Mouse (Mus musculus): ENCODE results near the gene Nelfb.

Gene Nelfb

DNA sequence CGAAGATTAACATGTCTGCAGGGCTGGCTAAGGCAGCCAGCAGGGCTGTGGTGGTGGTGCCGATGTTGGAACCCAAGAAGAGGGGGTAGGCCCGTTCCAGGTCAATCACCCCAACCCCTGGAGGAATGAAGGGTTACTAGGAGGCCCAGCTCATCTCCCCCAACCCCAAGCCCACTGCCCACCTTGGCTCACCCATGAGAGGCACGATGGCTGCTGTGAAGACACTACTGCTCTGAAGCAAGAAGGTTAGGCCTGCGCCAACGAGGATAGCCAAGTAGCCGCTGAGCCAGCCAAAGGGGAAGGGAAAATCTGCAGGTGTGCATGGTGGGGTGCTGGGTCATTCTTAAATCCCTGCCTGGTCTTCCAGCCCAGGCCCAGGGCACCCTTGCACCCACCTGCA, 19.3 kb upstream of the Nelfb start:
- no peak for DNase-seq (ENCODE audit: low read depth)

DNA sequence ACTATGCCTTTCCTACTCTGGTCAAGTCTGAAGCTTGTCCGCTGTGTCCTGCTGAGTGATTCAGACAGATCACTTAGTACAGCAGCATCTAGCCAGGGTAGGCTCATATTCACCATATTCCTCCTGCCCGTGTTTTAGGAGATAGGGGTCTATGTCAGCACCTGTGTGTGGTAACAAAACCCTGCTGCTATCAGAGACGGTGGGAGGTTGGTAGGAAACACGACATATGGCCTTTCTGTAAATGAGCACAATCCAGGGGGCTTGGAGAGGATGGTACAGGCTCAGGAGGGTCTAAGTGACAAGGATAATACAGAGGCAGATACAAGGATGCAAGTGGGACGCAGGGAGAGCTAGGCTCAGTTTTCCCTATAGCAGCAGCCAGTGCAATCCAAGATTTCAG, 18.3 kb upstream of the Nelfb start:
- DNase-seq (ENCODE audit: low read depth), result no peak

DNA sequence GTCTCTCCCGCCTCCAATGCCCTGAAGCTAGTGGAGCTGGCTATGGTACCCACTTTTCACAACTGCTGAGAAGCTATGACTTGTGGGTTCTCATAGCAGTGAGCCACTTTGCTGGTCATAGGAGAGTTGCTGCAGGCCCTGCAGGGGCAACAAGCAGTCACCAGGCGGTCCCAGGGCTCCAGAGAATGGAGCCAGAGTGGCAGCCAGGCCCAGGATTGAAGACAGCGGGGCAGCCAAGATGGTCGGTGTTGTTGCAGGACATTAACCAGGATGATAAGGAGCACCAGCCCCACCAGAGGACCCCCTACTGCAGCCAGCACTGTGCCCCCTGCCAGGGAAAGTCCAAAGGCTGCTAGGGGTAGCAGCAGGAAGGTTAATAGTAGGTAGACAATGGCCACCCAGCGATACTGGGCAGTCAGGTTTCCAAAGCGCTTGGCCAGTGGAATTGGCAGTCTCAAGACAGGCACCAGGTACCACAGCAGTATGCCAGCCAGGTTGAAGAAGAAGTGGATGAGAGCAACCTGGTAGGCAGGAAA, 17.8 kb upstream of the Nelfb start:
- no peak for DNase-seq (ENCODE audit: low read depth)

DNA sequence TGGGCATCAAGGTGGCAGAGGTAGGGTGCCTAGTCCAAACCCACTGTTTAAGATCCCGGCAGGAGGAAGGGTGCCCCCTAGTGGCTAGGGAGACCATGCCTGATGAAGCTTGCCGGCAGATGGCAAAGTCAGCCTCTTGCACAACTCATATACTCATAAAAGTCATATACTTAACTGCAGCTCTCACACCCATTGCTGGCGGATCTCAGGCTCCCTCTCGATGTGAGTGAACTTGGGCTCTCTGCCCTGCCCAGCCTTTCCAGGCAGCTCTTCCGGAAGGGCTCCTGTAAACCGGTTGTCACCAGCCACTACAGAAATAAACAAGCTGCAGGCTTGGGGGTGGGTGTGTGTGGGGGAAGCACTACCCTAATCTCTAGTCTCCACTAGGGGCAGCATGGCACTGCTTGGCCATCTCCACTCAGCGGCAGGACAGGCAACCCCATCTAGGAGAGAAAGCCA, 17.2 kb upstream of the Nelfb start:
- peak; percentile 94 for DNase-seq (ENCODE audit: low read depth)

DNA sequence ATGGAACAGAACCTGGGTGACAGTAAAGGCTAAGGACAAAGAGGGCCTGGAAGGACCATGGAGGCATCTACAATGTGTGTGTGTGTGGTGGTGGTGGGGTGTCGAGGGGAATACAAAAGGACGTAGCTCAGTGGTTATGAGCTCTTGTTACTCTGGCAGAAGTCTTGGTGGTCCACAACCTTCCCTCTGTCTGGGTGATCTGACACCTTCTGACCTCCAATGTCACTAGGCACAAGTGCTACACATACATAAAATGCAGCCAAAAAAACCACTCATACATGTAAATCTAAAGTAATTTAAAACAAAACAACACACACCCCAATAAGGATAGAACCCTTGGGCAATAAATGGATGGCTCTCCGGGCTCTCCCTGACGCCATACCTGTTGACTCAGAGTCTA, 16.1 kb upstream of the Nelfb start:
- DNase-seq (ENCODE audit: low read depth), result peak; percentile 26

DNA sequence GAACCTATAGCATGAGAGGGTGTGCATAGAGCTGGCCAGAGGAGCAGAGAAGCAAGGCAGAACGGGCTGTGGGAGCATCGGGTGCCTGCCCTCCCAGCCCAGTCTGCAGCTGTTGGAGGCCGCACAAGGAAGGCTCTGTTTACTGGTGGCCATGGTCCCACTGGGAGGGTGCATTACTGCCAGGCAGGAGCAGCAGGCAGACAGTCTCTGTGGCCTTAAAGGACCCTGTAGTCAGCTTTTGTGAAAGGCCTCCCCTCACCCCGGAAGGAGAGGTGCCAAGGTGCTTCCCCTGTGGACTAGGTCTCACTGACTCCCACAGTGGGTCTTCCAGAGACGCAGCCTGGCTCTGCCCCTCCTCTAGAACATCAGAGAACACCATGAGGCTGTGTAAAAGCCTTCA, 15.6 kb upstream of the Nelfb start:
- no peak for DNase-seq (ENCODE audit: low read depth)

DNA sequence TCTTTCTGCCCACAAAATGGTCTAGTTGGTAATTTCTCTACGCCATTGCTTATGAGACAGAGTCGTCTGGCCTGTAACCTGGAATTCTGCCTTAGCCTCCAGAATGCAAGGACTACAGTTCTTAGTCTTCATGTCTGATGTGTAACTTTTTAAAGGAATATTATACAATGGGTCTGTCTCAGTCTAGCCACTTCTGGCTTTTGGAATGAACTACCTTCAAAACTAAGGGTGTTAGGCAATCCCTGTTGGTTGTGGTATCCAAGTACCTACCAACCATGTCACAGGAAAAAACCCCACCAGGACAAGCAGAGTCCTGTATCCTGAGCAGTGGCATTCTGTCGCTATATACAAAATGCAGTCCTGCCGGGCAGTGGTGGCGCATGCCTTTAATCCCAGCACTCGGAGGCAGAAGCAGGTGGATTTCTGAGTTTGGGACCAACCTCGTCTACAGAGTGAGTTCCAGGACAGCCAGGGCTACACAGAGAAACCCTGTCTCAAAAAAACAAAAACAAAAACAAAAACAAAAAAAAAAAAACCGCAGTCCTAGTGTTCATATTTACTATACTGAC, 14.6 kb upstream of the Nelfb start:
- DNase-seq (ENCODE audit: low read depth), result no peak

DNA sequence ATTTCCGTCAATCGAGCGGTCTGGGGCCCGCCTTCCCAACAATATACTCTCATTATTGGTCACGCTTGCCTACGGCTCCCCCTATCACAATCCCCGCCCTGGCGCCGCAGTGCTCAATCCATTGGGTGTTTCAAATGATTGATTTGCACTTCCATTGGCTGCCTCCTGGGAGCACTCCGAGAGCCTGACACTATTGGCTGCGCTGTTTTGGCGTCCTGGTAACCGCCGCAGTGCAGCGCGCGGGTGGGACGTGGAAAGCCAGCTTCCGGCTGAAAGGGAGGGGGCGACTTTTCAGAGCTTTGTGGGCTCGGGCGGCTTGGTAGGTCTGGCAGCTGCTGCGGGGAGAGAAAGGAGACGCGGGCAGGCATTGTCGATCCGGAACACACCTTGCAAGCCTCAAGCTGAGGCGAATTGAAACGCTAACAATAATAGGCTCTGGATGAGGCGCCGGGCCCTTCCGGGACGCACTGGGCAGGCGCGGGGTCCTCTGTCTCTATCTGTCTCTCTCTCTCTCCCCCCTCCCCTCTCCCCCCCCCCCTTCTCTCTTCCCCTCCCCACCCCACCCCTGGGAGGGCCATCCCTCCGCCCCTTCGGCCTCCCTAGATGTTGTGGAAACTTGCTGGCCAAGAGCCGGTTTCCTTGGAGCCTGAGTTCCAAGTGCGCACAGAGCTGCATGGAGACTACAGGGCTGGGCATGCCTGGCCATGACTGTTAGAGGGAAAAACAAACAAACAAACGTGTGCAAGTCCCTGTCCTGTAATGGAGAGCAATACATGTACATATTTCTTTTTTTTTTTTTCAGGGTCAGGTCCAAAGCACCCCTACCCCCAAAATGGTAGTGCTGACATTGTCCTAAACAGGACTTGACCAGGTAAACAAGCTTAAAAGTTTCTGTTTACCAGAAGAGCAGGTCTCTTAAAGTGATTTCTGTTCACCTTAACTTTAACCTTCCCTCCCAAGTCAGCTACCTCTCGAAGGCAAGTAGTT, 13.8 kb upstream of the Nelfb start:
- DNase-seq (ENCODE audit: low read depth), result peak; percentile 99

DNA sequence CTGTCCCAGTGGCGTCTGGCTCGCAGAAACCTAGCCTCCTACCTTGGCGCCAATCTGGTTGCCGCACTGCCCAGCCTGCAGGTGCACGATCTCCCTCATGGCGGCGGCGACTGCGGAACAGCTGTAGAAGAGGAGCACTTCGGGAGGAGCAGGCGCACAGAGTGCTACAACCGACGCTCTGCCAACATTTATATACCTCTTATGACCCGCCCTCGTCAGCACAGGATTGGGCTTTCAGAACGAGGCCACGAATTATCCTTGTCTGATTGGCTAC, 13.1 kb upstream of the Nelfb start, which contains the start of gene Tubb4b:
TSS of gene Tubb4b (minus strand) at position 211 of the 274 bp plus-strand sequence.
- DNase-seq (ENCODE audit: low read depth), result no peak

DNA sequence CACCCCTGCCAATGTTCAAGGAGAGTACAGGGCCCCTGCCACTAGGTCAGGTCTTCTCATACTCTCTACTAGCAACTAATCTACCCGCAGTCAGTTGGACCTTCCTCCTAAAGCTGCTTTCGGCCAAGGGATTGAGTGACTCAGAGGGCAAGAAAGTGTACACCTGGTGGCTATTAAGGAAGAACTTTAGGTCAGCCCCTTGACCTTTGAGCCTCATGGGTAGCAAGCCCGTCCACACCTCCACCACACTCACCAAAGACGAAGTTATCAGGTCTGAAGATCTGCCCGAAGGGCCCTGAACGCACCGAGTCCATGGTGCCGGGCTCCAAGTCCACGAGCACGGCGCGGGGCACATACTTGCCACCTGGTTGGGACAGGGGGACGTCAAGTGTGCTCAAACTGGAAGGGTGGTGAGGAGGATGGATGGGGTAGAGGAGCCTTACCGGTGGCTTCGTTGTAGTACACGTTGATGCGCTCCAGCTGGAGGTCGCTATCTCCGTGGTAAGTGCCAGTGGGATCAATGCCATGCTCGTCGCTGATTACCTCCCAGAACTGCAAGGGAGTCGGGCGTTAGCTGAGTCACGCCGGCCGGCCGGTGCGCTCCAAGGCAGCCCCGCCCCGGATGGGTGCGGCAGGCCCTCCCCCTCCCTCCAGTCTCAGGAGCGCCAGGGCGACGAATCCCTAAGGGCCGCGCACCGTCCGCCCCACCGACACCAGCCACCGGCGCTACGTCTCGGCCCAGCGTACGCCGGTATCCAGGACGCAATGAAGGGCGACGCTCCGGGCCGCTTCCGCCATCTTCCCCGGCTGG, 12.6 kb upstream of the Nelfb start:
- no peak for DNase-seq (ENCODE audit: low read depth)

DNA sequence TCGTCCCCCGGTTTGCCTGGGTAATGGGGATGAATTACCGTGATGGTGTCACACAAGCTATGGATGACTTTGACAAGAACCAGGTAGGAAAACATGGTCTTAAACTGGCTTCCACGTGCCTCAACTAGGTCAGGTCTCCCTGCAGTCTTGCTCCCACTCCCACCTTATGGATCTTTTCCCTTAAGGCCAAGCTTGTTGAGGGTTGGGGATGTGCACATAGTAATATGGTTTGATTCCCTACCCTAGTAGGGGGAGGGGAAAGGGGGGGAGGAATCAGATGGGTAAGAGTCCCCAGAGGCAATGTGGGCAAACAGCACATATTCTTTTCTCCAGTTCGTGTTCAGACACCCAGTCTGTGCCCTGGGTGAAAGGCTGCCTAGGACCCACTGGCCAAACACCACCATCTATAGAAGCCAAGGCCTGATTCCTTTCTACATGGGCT, 10.1 kb upstream of the Nelfb start:
- DNase-seq (ENCODE audit: low read depth), result no peak

DNA sequence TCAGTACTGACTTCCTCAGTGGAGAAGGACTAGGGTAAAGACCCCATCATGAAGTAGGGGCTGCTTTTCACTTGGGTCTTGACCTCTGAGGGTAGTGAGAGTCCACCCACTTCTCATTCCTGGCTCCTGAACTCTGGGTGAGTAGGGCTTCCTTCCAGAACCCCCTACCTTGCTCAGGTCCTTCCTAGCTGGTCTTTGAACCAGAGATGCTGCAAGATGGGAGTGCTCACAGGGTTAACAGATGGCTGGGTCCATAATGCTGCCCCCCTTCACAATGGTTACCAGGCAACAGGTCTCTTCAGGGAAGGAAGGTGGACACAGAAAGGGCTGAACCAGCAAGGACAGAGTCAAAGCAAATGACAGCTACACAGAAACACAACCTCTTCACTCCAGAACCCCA, 7.2 kb upstream of the Nelfb start, which contains the start of gene Fam166a:
TSS of gene Fam166a (plus strand) at position 301 of the 400 bp plus-strand sequence.
- DNase-seq (ENCODE audit: low read depth), result no peak

DNA sequence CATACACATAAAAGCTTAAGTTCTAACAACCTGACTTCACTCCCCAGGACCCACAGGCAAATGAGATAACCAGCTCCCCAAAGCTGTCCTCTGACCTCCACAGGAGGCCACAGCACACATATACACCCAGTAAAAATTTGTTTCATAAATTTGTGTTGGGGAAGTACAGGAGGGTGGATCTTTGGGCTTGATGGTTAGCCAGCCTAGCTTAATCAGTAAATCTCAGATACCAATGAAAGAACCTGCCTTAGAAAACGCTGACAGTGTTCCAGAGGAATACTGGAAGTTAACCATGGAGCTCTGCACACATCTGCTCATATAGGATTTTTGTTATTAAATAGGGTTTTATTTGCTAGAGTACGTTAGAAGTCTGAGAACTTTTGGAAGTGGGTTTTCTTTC, 6.4 kb upstream of the Nelfb start:
- no peak for DNase-seq (ENCODE audit: low read depth)

DNA sequence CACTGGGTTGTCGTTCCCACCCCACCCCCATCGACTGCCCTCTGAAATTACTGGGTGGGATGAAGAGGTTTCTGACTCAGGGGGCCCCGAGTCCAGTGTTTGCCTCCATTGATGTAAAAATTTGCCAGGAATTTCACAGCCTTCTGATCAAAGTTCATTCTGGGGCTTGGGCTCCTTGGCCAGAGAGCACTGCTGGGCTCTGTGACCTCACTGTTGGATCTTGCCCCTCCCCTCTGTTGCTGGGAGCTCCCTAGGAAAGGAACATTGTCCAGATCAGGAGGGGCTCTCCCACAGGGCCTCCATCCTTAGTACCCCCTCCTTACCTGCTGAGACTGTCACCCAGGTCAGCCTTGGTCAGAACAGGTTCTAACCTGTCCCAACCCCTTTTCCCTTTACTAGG, 3.2 kb upstream of the Nelfb start, which contains the start of gene Stpg3:
TSS of gene Stpg3 (minus strand) at position 194 of the 400 bp plus-strand sequence.
- DNase-seq (ENCODE audit: low read depth), result no peak

DNA sequence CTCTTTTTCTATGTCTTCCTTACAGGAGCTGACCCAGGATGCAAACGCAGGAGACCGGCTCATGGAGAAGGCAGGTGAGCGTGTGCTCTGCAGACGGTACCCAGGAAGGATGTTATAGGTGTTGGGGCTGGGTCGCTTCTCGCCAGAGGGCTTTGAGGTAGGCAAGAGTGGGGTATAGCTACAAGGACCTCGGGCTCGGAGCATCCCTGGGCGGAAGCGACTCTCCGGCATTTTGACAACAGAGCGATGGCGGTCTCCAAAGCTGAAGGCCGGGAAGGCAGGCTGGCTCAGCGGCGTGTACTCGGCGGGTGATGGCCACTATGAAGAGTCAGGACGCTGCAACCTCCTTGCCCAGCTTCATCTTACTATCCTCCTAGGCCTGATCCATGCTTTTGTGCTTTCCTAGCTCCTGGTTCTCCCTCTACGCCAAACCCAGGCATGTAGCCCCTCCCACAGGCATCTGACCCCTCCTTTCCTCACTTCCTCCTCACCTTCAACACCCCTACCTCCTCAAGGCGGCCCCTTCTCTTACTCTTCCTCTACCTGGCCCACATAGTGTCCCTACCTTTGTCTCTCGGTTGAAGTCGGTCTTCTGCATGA, 2.1 kb upstream of the Nelfb start:
- no peak for DNase-seq (ENCODE audit: low read depth)

DNA sequence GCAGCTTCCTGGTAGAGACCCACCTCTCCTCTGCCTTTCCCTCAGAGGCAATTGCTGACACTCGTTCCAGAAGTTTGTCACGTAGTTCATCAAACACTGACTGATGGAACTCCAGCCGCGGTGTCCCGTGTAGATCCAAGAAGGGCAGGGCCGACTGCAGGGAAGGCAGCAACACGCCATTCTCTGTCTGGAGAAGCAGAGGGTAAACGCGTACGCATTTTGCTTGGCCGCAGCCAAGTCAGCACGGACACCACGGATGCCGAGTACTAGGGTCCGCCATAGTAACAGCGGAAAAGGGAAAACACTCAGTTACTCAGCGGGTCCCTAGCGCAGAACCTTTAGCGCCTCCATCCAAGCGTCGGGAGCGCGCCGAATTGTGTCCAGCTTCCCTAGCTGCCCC, 603 bp downstream of the Nelfb start:
- no peak for DNase-seq (ENCODE audit: low read depth)

DNA sequence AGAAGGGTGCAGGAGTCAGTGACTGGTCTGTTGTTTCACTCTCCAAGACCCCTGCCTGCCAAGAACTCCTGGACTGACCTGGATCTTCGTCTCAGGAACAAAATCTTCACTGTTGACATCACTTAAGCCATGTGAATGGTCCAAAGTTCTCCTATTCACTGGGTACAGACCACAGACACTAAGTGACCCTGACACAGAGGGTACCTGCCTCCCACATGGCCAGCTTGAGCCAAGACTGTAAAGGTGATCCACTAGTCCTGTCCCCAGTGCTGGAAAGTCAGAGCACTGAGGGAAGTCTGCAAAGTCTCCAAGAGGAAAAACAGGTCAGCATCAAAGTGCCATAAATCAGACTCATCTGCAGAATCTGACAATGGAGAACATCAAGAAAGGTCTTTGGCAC, 3.7 kb downstream of the Nelfb start:
- no peak for DNase-seq (ENCODE audit: low read depth)

DNA sequence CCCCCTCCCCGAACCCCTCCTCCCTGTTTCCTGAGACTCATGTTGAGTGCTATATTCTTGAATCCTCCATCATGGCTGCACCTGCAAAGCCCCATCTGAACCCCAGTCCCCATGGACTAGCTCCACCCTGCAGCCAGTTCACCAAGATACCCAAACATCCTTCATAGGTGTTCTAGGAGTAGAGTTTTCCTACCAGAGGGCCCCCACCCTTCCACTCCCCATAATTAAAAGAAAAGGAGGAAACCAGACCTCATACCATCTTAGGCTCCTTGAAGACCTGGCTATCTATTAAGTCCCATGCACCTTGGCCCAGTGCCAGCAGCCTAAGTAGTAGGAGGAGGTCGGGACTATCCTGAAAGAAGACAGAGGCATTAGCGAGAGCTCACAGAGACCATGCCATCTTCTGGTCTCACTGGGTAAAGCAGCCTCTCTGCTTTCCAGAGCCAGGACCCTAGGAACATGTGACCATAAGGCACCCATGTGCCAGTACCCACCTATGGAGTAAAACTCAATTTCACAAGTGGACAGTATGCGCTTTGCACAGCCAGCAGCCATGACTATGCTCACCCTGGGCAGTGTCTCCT, 7.6 kb downstream of the Nelfb start:
- no peak for DNase-seq (ENCODE audit: low read depth)

DNA sequence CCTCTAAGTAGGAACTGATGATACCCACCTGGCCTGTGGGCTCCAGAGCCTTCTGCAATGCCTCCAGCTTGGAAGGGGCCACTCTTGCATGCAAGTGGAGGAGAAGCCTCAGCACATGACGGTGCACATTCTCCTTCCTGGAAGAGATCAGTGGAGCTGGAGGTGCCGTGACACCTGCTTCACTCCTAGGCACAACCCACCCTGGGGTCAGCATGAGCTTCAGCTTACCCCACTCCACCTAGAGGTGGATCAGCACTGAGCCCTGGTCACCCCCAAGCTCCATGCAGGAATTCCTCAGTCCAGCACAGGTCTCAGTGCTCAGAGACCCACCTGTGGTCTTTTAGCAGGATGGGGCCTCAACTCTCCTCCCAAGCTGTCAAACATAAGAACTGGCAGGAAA, 10.7 kb downstream of the Nelfb start:
- no peak for DNase-seq (ENCODE audit: low read depth)

DNA sequence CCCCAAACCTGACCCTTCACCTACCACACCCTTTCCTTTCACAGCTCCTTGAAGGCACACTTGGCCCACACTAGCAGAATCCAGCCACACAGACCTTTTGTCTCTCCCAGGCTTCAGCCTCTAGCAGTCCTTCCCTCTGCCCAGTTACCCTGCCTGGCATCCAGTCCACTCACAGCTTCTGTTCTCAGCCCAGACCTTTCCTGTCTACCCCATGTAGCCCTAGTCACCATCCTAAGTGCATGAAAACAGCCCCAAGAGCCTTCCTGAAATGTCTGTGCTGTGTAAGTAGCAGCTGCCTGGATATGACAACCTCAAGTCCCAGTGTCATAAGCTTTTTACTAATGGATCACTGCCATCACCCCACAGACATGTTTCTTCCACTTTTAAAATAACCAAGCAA, 13.3 kb downstream of the Nelfb start:
- DNase-seq (ENCODE audit: low read depth), result no peak

DNA sequence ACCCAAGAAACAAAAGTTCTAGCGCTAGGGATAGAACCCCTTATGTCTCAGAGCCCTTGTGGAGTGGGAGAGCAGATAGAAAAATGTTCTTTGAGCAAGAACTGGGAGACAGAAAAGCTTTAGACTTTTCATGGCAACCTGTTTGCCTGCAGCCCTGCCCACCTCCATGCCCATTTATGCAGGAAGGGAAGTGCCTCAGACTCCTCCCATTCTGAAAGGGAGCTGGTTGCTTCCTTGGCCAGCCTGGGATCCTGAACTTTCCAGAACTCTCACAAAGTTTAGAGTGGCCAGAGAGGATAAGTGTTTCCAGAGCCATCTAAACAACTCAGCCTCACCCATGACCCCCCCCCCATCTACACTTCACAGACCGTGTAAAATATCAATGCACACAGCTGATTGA, 14.1 kb downstream of the Nelfb start:
- no peak for DNase-seq (ENCODE audit: low read depth)
